Mouse (Mus musculus) CH12.LX (cell line): Measurements from ENCODE around the gene Ubash3b. TPM values are rescaled to one million over a fixed set of nuclear protein-coding genes. Genes with fewer than 3 reads are reported as not detected.

Source experiments
- DNase-seq: peaks from one replicate; pipeline ENCODE4 v3.0.0-alpha.2; 2013; ENCODE audit errors: extremely low read depth
- H3K27ac ChIP-seq: 2 replicates; pipeline ENCODE4 v1.5.1; 2012; ENCODE audit warnings: low read depth, mild to moderate bottlenecking, control low read depth, moderate library complexity; ENCODE audit not compliant: insufficient read depth
- H3K27me3 ChIP-seq: replicated peaks from 2 replicates; pipeline ENCODE3; 2012; ENCODE audit warnings: inconsistent platforms
- H3K36me3 ChIP-seq, 2 experiments: replicated peaks in 1 of 2; 2 replicates each; pipeline versions ENCODE3 to v1.6.1; 2012; ENCODE audit warnings: inconsistent platforms in 1 of 2, low read length in 1 of 2, mild to moderate bottlenecking in 1 of 2, mixed read lengths in 1 of 2, moderate library complexity in 1 of 2; ENCODE audit not compliant: control insufficient read depth in 1 of 2, insufficient read depth in 1 of 2
- H3K4me1 ChIP-seq, 2 experiments: 2 replicates each; pipeline ENCODE4 v1.6.1; 2012; ENCODE audit warnings: inconsistent platforms in 1 of 2, moderate library complexity in 1 of 2; ENCODE audit not compliant: insufficient read depth in 2 of 2, control insufficient read depth in 1 of 2
- H3K4me2 ChIP-seq: 2 replicates; pipeline ENCODE4 v1.6.1; 2012; ENCODE audit warnings: low read depth, mild to moderate bottlenecking, control low read depth; ENCODE audit not compliant: poor library complexity, insufficient read depth, severe bottlenecking
- H3K4me3 ChIP-seq, 3 experiments: fragments of 150-350 bp in 1 of 3; sonication (generic) in 1 of 3; replicated peaks in 1 of 3; 2 replicates each; pipeline versions ENCODE3 to v1.5.1; 2011 to 2012; ENCODE audit warnings: low read depth in 2 of 3, low read length in 2 of 3, mild to moderate bottlenecking in 2 of 3, moderate library complexity in 2 of 3, control low read depth in 1 of 3, improper control_type of control experiment in 1 of 3, inconsistent platforms in 1 of 3, mixed read lengths in 1 of 3; ENCODE audit not compliant: poor library complexity in 1 of 3
- H3K79me2 ChIP-seq: replicated peaks from 2 replicates; pipeline ENCODE4 v1.6.1; 2012; ENCODE audit warnings: mild to moderate bottlenecking, moderate library complexity; ENCODE audit not compliant: control insufficient read depth, poor library complexity, insufficient read depth, severe bottlenecking; ENCODE audit errors: extremely low read depth
- H3K9ac ChIP-seq: 2 replicates; pipeline ENCODE4 v1.6.1; 2012; ENCODE audit warnings: low read depth, mild to moderate bottlenecking, control low read depth, moderate library complexity; ENCODE audit not compliant: insufficient read depth
- H3K9me3 ChIP-seq: replicated peaks from 2 replicates; pipeline ENCODE3; 2012; ENCODE audit warnings: low read length, inconsistent platforms, mixed read lengths
- CHD1 ChIP-seq: IDR thresholded peaks from 2 replicates; pipeline ENCODE4 v1.6.1; 2012; ENCODE audit warnings: low read depth, low read length, improper control_type of control experiment, inconsistent platforms
- E2F4 ChIP-seq: IDR thresholded peaks from 2 replicates; pipeline ENCODE4 v1.6.1; 2011; ENCODE audit warnings: low read depth, low read length, improper control_type of control experiment; ENCODE audit not compliant: insufficient replicate concordance
- EP300 ChIP-seq: IDR thresholded peaks from 2 replicates; pipeline ENCODE4 v1.6.1; 2011; ENCODE audit warnings: low read length, improper control_type of control experiment
- JUN ChIP-seq: IDR thresholded peaks from 2 replicates; pipeline ENCODE4 v1.6.1; 2011; ENCODE audit warnings: low read depth, mild to moderate bottlenecking, low read length, improper control_type of control experiment, moderate library complexity; ENCODE audit not compliant: insufficient read depth
- KAT2A ChIP-seq: IDR thresholded peaks from 2 replicates; pipeline ENCODE4 v1.6.1; 2012; ENCODE audit warnings: low read length, improper control_type of control experiment, inconsistent platforms; ENCODE audit not compliant: insufficient replicate concordance
- MYC ChIP-seq: IDR thresholded peaks from 2 replicates; pipeline ENCODE4 v1.6.1; 2011; ENCODE audit warnings: low read depth, mild to moderate bottlenecking, improper control_type of control experiment, low read length
- NELFE ChIP-seq: IDR thresholded peaks from 2 replicates; pipeline ENCODE4 v1.6.1; 2011; ENCODE audit warnings: low read depth, low read length, improper control_type of control experiment
- NRF1 ChIP-seq: IDR thresholded peaks from 2 replicates; pipeline ENCODE4 v1.6.1; 2014; ENCODE audit warnings: low read depth, mild to moderate bottlenecking, inconsistent platforms, low read length, improper control_type of control experiment, moderate library complexity
- POLR2AphosphoS2 ChIP-seq: IDR thresholded peaks from 2 replicates; pipeline ENCODE4 v1.6.1; 2011; ENCODE audit warnings: low read depth, low read length, improper control_type of control experiment
- RCOR1 ChIP-seq: conservative IDR thresholded peaks from 2 replicates; pipeline ENCODE4 v1.6.1; 2012; ENCODE audit warnings: low read depth, mild to moderate bottlenecking, inconsistent platforms, low read length, improper control_type of control experiment
- SIN3A ChIP-seq: IDR thresholded peaks from 2 replicates; pipeline ENCODE4 v1.6.1; 2012; ENCODE audit warnings: low read length, improper control_type of control experiment, inconsistent platforms
- UBTF ChIP-seq: IDR thresholded peaks from 2 replicates; pipeline ENCODE4 v1.6.1; 2012; ENCODE audit warnings: low read depth, mild to moderate bottlenecking, inconsistent platforms, low read length, improper control_type of control experiment, moderate library complexity
- USF1 ChIP-seq: IDR thresholded peaks from 2 replicates; pipeline ENCODE4 v1.6.1; 2014; ENCODE audit warnings: low read depth, mild to moderate bottlenecking, inconsistent platforms, low read length, improper control_type of control experiment
- ZC3H11A ChIP-seq: IDR thresholded peaks from 2 replicates; pipeline ENCODE4 v1.6.1; 2012; ENCODE audit warnings: low read depth, mild to moderate bottlenecking, inconsistent platforms, low read length, improper control_type of control experiment
- ZKSCAN1 ChIP-seq: IDR thresholded peaks from 2 replicates; pipeline ENCODE4 v1.6.1; 2012; ENCODE audit warnings: low read depth, inconsistent platforms, low read length, improper control_type of control experiment, borderline replicate concordance
- ZMIZ1 ChIP-seq: IDR thresholded peaks from 2 replicates; pipeline ENCODE4 v1.6.1; 2012; ENCODE audit warnings: low read depth, mild to moderate bottlenecking, inconsistent platforms, low read length, improper control_type of control experiment
- dilution Hi-C: fragments of 300-500 bp; cut with MboI; formaldehyde crosslinking; loops from 2 replicates; pipeline ENCODE4 v1.14.3; 2020; ENCODE audit warnings: low sequenced_read_pairs; ENCODE audit not compliant: extremely low pct_unique_long_range_greater_than_20kb, extremely low pct_ligation_motif_present
- in situ Hi-C: fragments of 300-500 bp; cut with MboI; formaldehyde crosslinking; loops from 3 replicates; pipeline ENCODE4 v1.14.3; 2019; ENCODE audit warnings: low sequenced_read_pairs, low pct_ligation_motif_present, low pct_unique_long_range_greater_than_20kb, mixed read lengths
- polyA plus RNA-seq: library from polyadenylated mRNA; unstranded; fragments of >175 nt; gene quantifications from 2 replicates; pipeline ENCODE4 v1.2.1, GENCODE M21; 2012; ENCODE audit warnings: low read depth; ENCODE audit not compliant: insufficient read length
- total RNA-seq, 2 experiments: library from RNA; depleted of rRNA; stranded (reverse); fragments of 300-350 nt in 1 of 2; fragments of >200 nt in 1 of 2; gene quantifications; 2 replicates each; pipeline ENCODE4 v1.2.3; 2012 to 2014

Gene Ubash3b
- total and polyA plus RNA-seq, 3 experiments: 2.8 to 4.6 (median 4.2) TPM

GRCm38 (mm10) chr9:41136273-41136672, 25.2 kb downstream of the Ubash3b start:
- Histone ChIP-seq H3K79me2 (no peaks in the 10 kb centered on the region), H3K4me2 (no peak overlapping the region), H3K27ac (no peak overlapping the region), H3K4me3 (no peak overlapping the region), H3K27me3 (no peaks in the 10 kb centered on the region), H3K9me3 (no peaks in the 10 kb centered on the region), H3K36me3 (no peaks in the 10 kb centered on the region), H3K4me1 (peaks cover 0 to 34% of the 10 kb centered on the region in 2 experiments; a peak in 2 of 4 replicates), H3K9ac (no peak overlapping the region)
- in situ Hi-C loops: no loop called here
- TF ChIP-seq ZC3H11A: no peak
- TF ChIP-seq EP300: no peak
- TF ChIP-seq ZMIZ1: no peak
- no peak for TF ChIP-seq JUN
- peak; percentile 65 for TF ChIP-seq ZKSCAN1
- no peak for TF ChIP-seq NELFE
- TF ChIP-seq RCOR1: no peak
- dilution Hi-C loops: no loop called here
- DNase-seq: no peak

GRCm38 (mm10) chr9:41134907-41135306, 26.6 kb downstream of the Ubash3b start:
- Histone ChIP-seq H3K36me3 (no peaks in the 10 kb centered on the region), H3K9ac (no peak overlapping the region), H3K79me2 (no peaks in the 10 kb centered on the region), H3K27ac (no peak overlapping the region), H3K9me3 (no peaks in the 10 kb centered on the region), H3K4me3 (no peak overlapping the region), H3K27me3 (no peaks in the 10 kb centered on the region), H3K4me1 (peaks cover 7 to 38% of the 10 kb centered on the region in 2 experiments), H3K4me2 (no peak overlapping the region)
- no peak for DNase-seq
- TF ChIP-seq USF1 (no peak), POLR2AphosphoS2 (no peak), UBTF (no peak), SIN3A (no peak), KAT2A (no peak), JUN (no peak), NRF1 (no peak), ZMIZ1 (no peak), E2F4 (no peak), MYC (no peak), CHD1 (no peak)
- dilution Hi-C loops (no loop called here), in situ Hi-C loops (no loop called here)
